In genomic region chr5:143403221-143404147, GRCm38 (mm10) we compare ENCODE assay signal across 7 mouse cellular contexts. TPM values are rescaled to one million over a fixed set of nuclear protein-coding genes. Genes with fewer than 3 reads are reported as not detected.
A peak's percentile ranks its signal among the peaks of the same experiment; 100 is the strongest.
DNase-seq lines count a peak whose midpoint lies in the region; ATAC-seq lines count a peak whose summit lies in the region.

TSS of gene Kdelr2 (plus strand) at chr5:143403838.

- intact Hi-C loops in left cerebral cortex, postnatal 36 days (cut with DNase I), result no loop called here

- peaks cover 8% of the 10 kb centered on the region for H3K36me3 ChIP-seq in intestine, embryonic 16.5 days (ENCODE audit: control insufficient read depth, insufficient read depth, low read length)
- H3K36me3 ChIP-seq in midbrain, embryonic 11.5 days (ENCODE audit: control insufficient read depth, insufficient read depth, low read length), result no peaks in the 10 kb centered on the region; the same call in 1 of the 2 replicates

- H3K4me3 ChIP-seq in intestine, embryonic 16.5 days (ENCODE audit: low read length), result peak within 1 kb of the TSS; percentile 94
- peak within 1 kb of the TSS; percentile 85 for H3K4me3 ChIP-seq in midbrain, embryonic 11.5 days (ENCODE audit: low read depth, low read length)

- H3K27me3 ChIP-seq in intestine, embryonic 16.5 days (replicated peaks; ENCODE audit: control insufficient read depth, insufficient read depth, low read length), result no peaks in the 10 kb centered on the region
- no peaks in the 10 kb centered on the region for H3K27me3 ChIP-seq in midbrain, embryonic 11.5 days (ENCODE audit: control insufficient read depth, insufficient read depth, low read length)

- WGBS in intestine, embryonic 16.5 days, result under 1% methylated on average over 72 of the region's 72 CpGs
- WGBS in midbrain, embryonic 11.5 days, result 1% methylated on average over 71 of the region's 72 CpGs

- peak; percentile 96 for DNase-seq in adrenal gland, adult 2 months
- DNase-seq in embryo, embryonic 11.5 days (ENCODE audit: low read depth, low spot score), result peak; percentile 89
- DNase-seq in gastrocnemius, postnatal 4 days (ENCODE audit: low spot score in 2 of 2), result peak; percentile 88 to 92
- peak; percentile 89 to 92 for DNase-seq in left cerebral cortex, postnatal 36 days (ENCODE audit: low spot score in 2 of 2)
- DNase-seq in midbrain, embryonic 11.5 days (ENCODE audit: low spot score, missing footprints), result peak; percentile 100
- DNase-seq in skeletal muscle tissue, adult 2 months (ENCODE audit: low read depth, low spot score), result peak; percentile 81

- peak within 1 kb of the TSS; percentile 85 for H3K27ac ChIP-seq in intestine, embryonic 16.5 days (ENCODE audit: low read length)
- H3K27ac ChIP-seq in midbrain, embryonic 11.5 days (ENCODE audit: low read depth, low read length), result peak within 1 kb of the TSS; percentile 46; the same call in 1 of the 2 replicates

- no peaks in the 10 kb centered on the region for H3K9me3 ChIP-seq in intestine, embryonic 16.5 days (ENCODE audit: control insufficient read depth, low read length)
- H3K9me3 ChIP-seq in midbrain, embryonic 11.5 days (ENCODE audit: control insufficient read depth, low read length), result no peaks in the 10 kb centered on the region

- peak within 1 kb of the TSS; percentile 63 for H3K4me2 ChIP-seq in intestine, embryonic 16.5 days (ENCODE audit: low read depth, low read length)
- peak within 1 kb of the TSS; percentile 72 for H3K4me2 ChIP-seq in midbrain, embryonic 11.5 days

- peak within 1 kb of the TSS; percentile 99 for H3K9ac ChIP-seq in intestine, embryonic 16.5 days (ENCODE audit: low read depth, low read length)
- H3K9ac ChIP-seq in midbrain, embryonic 11.5 days (ENCODE audit: low read length), result peak within 1 kb of the TSS; percentile 81

- H3K4me1 ChIP-seq in intestine, embryonic 16.5 days (ENCODE audit: control insufficient read depth, insufficient read depth, low read length), result peaks cover 37% of the 10 kb centered on the region
- peaks cover 11% of the 10 kb centered on the region for H3K4me1 ChIP-seq in midbrain, embryonic 11.5 days (ENCODE audit: control insufficient read depth, insufficient read depth, low read length)

- ATAC-seq in intestine, embryonic 16.5 days, result peak; percentile 86
- ATAC-seq in midbrain, embryonic 11.5 days (ENCODE audit: low FRiP score), result peak; percentile 97

RNA-seq across cellular contexts. Expression of gene Kdelr2, which starts in this region (rescaled TPM):
- 100 to 1,000 TPM in 1 of 2 experiments, 10 to 100 TPM in 1; 96.0 to 107 TPM for total RNA-seq in adrenal gland, adult 2 months (2021)
- polyA plus RNA-seq in adrenal gland, adult 2 months (2012; rRNA removed), result 101 and 109 TPM in 2 replicates
- total RNA-seq in gastrocnemius, postnatal 4 days (2021), result 100 to 1,000 TPM; 149 to 150 TPM
- polyA plus RNA-seq in intestine, embryonic 16.5 days (2015; fragmentation: Nextera tagmentation; extraction: Ambion mirVana), result 345 and 360 TPM in 2 replicates
- total RNA-seq in left cerebral cortex, postnatal 36 days (2021), result 10 to 100 TPM; 32.5 to 37.7 TPM
- 187 and 190 TPM in 2 replicates for polyA plus RNA-seq in midbrain, embryonic 11.5 days (2014; fragmentation: Nextera tagmentation; extraction: Ambion mirVana)

Comparison
In these comparisons a context has a peak if more than half of its experiments do, and no peak if none do; other contexts are left out.
1. Peak in every context shown above with its lines: DNase-seq, ATAC-seq, H3K4me3 ChIP-seq and H3K27ac ChIP-seq.